11 mouse cellular contexts compared by ENCODE assay signal in the genomic region with DNA sequence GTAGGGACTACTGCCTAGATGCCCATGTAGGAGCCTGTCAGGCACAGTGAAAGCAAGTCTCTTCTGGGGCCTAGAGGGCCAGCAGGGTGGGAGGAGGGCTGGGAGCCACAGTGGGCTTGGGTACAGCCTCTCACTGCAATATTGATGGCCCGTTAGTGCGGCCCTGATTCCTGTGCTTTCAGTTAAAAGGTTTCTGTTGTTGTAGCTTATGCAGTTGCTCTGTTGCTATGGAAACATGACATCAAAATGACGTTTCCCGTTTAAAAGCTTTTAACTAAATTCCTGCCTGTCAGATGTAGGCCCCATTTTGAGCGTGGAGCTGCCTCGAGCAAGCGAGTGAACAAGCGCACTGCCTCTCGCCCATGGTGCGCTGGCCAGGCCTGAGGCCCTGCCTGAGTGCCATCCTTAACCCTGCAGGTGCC. TPM values are rescaled to one million over a fixed set of nuclear protein-coding genes. Genes with fewer than 3 reads are reported as not detected.
A peak's percentile ranks its signal among the peaks of the same experiment; 100 is the strongest.
DNase-seq lines count a peak whose midpoint lies in the region; ATAC-seq and TF ChIP-seq lines count a peak whose summit lies in the region.
"Had no signal": no experiment of that assay in that cellular context is flagged by ENCODE, and none has a peak within 500 bp of the region (broad histone marks: within the 10 kb centered on the region; RNA-seq: fewer than 3 reads in every experiment).

No protein-coding gene starts in this region.

- ATAC-seq in forebrain, embryonic 15.5 days (replicated peaks) = peak; percentile 68
- peak; percentile 54 for ATAC-seq in midbrain, embryonic 16.5 days
- no peak for ATAC-seq in inflammation-experienced regulatory T-cells, adult 6 months

- peaks cover 1% of the 10 kb centered on the region; the same call in 1 of the 2 replicates for H3K4me1 ChIP-seq in cortical plate, adult 2 months (ENCODE audit: control insufficient read depth, insufficient read depth, low read length)
- H3K4me1 ChIP-seq in forebrain, embryonic 15.5 days = peaks cover 15% of the 10 kb centered on the region
- H3K4me1 ChIP-seq in midbrain, embryonic 16.5 days (ENCODE audit: control insufficient read depth, insufficient read depth, low read length) = peaks cover 11% of the 10 kb centered on the region

- no peak overlapping the region for H3K9ac ChIP-seq in forebrain, embryonic 15.5 days (replicated peaks)
- H3K9ac ChIP-seq in midbrain, embryonic 16.5 days (ENCODE audit: low read depth, low read length) = peak overlapping the region; percentile 11; the same call in 1 of the 2 replicates
- H3K9ac ChIP-seq: embryonic facial prominence, embryonic 13.5 days had no signal

- H3K4me3 ChIP-seq in cortical plate, adult 2 months (ENCODE audit: insufficient read depth, low read length) = no peak overlapping the region
- H3K4me3 ChIP-seq in forebrain, embryonic 15.5 days = no peak overlapping the region
- H3K4me3 ChIP-seq in midbrain, embryonic 16.5 days (ENCODE audit: low read depth, low read length) = no peak overlapping the region
- H3K4me3 ChIP-seq: embryonic facial prominence, embryonic 13.5 days; megakaryocyte, embryonic 14.5 days had no signal

- peak; percentile 41 to 63 for DNase-seq in left cerebral cortex, postnatal 25 days (ENCODE audit: low spot score in 2 of 2)
- DNase-seq in left cerebral cortex, adult 8-10 months (ENCODE audit: low spot score in 2 of 2) = no peak
- DNase-seq in adrenal gland, adult 18-20 months (ENCODE audit: low spot score in 2 of 2) = no peak
- no peak for DNase-seq in urinary bladder, adult 18-20 months (ENCODE audit: low spot score in 2 of 2)
- DNase-seq: gastrocnemius, postnatal 36 days had no signal

- 0 out of 2 replicates have a peak, but pooled peaks have one; percentile 45 for TF ChIP-seq POLR2A in cortical plate, adult 2 months (IDR thresholded peaks at IDR 0.05; ENCODE audit: extremely low read depth, insufficient read depth, low read length)

- no peak overlapping the region for H3K4me2 ChIP-seq in forebrain, embryonic 15.5 days (replicated peaks)
- H3K4me2 ChIP-seq in midbrain, embryonic 16.5 days (ENCODE audit: low read length) = no peak overlapping the region
- H3K4me2 ChIP-seq: embryonic facial prominence, embryonic 13.5 days had no signal

- TF ChIP-seq CTCF in cortical plate, adult 2 months (IDR thresholded peaks at IDR 0.05; ENCODE audit: extremely low read depth, insufficient read depth, low read length) = no peak

- no peaks in the 10 kb centered on the region for H3K36me3 ChIP-seq in forebrain, embryonic 15.5 days
- H3K36me3 ChIP-seq in midbrain, embryonic 16.5 days (ENCODE audit: control insufficient read depth, insufficient read depth, low read length) = no peaks in the 10 kb centered on the region

- H3K27ac ChIP-seq in cortical plate, adult 2 months (ENCODE audit: insufficient read depth, low read length) = no peak overlapping the region
- peak overlapping the region; percentile 67 for H3K27ac ChIP-seq in forebrain, embryonic 15.5 days (replicated peaks)
- H3K27ac ChIP-seq in midbrain, embryonic 16.5 days (ENCODE audit: low read length) = peak overlapping the region; percentile 74
- H3K27ac ChIP-seq: embryonic facial prominence, embryonic 13.5 days had no signal

- no peaks in the 10 kb centered on the region for H3K27me3 ChIP-seq in forebrain, embryonic 15.5 days
- H3K27me3 ChIP-seq in midbrain, embryonic 16.5 days (ENCODE audit: control insufficient read depth, insufficient read depth, low read depth, low read length) = no peaks in the 10 kb centered on the region
- H3K27me3 ChIP-seq: embryonic facial prominence, embryonic 13.5 days; megakaryocyte, embryonic 14.5 days had no signal

- no peaks in the 10 kb centered on the region for H3K9me3 ChIP-seq in forebrain, embryonic 15.5 days
- no peaks in the 10 kb centered on the region for H3K9me3 ChIP-seq in midbrain, embryonic 16.5 days (replicated peaks; ENCODE audit: control insufficient read depth, low read length, poor library complexity, severe bottlenecking)
- H3K9me3 ChIP-seq: embryonic facial prominence, embryonic 13.5 days; megakaryocyte, embryonic 14.5 days had no signal

- 30% methylated on average over 10 of the region's 10 CpGs for WGBS in forebrain, embryonic 15.5 days
- WGBS in midbrain, embryonic 16.5 days = 39% methylated on average over 10 of the region's 10 CpGs

- intact Hi-C loops in left cerebral cortex, postnatal 25 days (cut with DNase I) = loop anchor here (5.0 kb wide), 1 partner anchor 110 kb away; no protein-coding TSS in a partner anchor

RNA-seq across cellular contexts. Expression of a gene that starts 9.4 kb away (rescaled TPM):
- 1 to 10 TPM; 7.6 to 8.0 TPM for total RNA-seq in left cerebral cortex, postnatal 25 days (2021)
- 1 to 10 TPM; 3.9 to 6.6 (median 4.1) TPM for total RNA-seq in left cerebral cortex, adult 8-10 months (2022)
- polyA plus RNA-seq in cortical plate, adult 2 months (2012; rRNA removed) = 6.4 and 9.1 TPM in 2 replicates
- 5.6 and 5.8 TPM in 2 replicates for polyA plus RNA-seq in forebrain, embryonic 15.5 days (2015; fragmentation: Nextera tagmentation; extraction: Ambion mirVana)
- polyA plus RNA-seq in midbrain, embryonic 16.5 days (2015; fragmentation: Nextera tagmentation; extraction: Ambion mirVana) = 6.8 and 8.9 TPM in 2 replicates
- total RNA-seq in adrenal gland, adult 18-20 months (2021) = 1 to 10 TPM; 1.3 to 2.8 TPM
- polyA plus RNA-seq in inflammation-experienced regulatory T-cells, adult 6 months (2017; shearing (Covaris generic)) = 1 to 10 TPM in 2 of 3 experiments, under 1 TPM in 1; 0.29 to 1.8 (median 1.7) TPM

RNA-seq across cellular contexts. Expression of a gene that starts 32.0 kb away (rescaled TPM):
- total RNA-seq in left cerebral cortex, postnatal 25 days (2021) = 10 to 100 TPM; 52.3 to 62.3 TPM
- 10 to 100 TPM; 43.3 to 59.1 (median 45.4) TPM for total RNA-seq in left cerebral cortex, adult 8-10 months (2022)
- polyA plus RNA-seq in cortical plate, adult 2 months (2012; rRNA removed) = 35.4 and 40.9 TPM in 2 replicates
- 64.7 and 64.9 TPM in 2 replicates for polyA plus RNA-seq in forebrain, embryonic 15.5 days (2015; fragmentation: Nextera tagmentation; extraction: Ambion mirVana)
- polyA plus RNA-seq in midbrain, embryonic 16.5 days (2015; fragmentation: Nextera tagmentation; extraction: Ambion mirVana) = 42.3 and 52.9 TPM in 2 replicates
- 10 to 100 TPM in 1 of 2 experiments, 1 to 10 TPM in 1; 6.4 to 20.2 TPM for total RNA-seq in adrenal gland, adult 18-20 months (2021)
- 10 to 100 TPM in 1 of 3 experiments, 1 to 10 TPM in 2; 5.4 to 10.7 (median 9.9) TPM for polyA plus RNA-seq in inflammation-experienced regulatory T-cells, adult 6 months (2017; shearing (Covaris generic))

Comparison
In these comparisons a context has a peak if more than half of its experiments do, and no peak if none do; other contexts are left out.
1. DNase-seq: peak in left cerebral cortex, postnatal 25 days (2 of 2); none in left cerebral cortex, adult 8-10 months (0 of 2), adrenal gland, adult 18-20 months (0 of 2) and urinary bladder, adult 18-20 months (0 of 2).